In genomic region chr8:89871966-89872365, GRCm38 (mm10) we compare ENCODE assay signal across 21 mouse cellular contexts.
DNase-seq lines count a peak whose midpoint lies in the region; ATAC-seq and TF ChIP-seq lines count a peak whose summit lies in the region.
"Had no signal": no experiment of that assay in that cellular context is flagged by ENCODE, and none has a peak within 500 bp of the region (broad histone marks: within the 10 kb centered on the region; RNA-seq: fewer than 3 reads in every experiment).

No protein-coding gene starts in this region.

- H3K9ac ChIP-seq in forebrain, embryonic 16.5 days (replicated peaks; ENCODE audit: low read depth, low read length): no peak overlapping the region
- H3K9ac ChIP-seq in forebrain, embryonic 12.5 days: no peak overlapping the region
- no peak overlapping the region for H3K9ac ChIP-seq in ES-Bruce4 (ENCODE audit: low read depth, poor library complexity, severe bottlenecking)
- H3K9ac ChIP-seq: heart, embryonic 15.5 days; hindbrain, embryonic 12.5 days; intestine, embryonic 15.5 days; liver, embryonic 12.5 days; lung, embryonic 15.5 days; midbrain, embryonic 15.5 days had no signal

- H3K27me3 ChIP-seq in forebrain, embryonic 16.5 days (replicated peaks; ENCODE audit: control insufficient read depth, insufficient read depth, low read length): no peaks in the 10 kb centered on the region
- H3K27me3 ChIP-seq in forebrain, embryonic 12.5 days: no peaks in the 10 kb centered on the region
- no peaks in the 10 kb centered on the region for H3K27me3 ChIP-seq in ES-Bruce4 (ENCODE audit: control insufficient read depth, insufficient read depth, low read length, poor library complexity, severe bottlenecking)
- H3K27me3 ChIP-seq in cerebellum, adult 2 months (ENCODE audit: control insufficient read depth, insufficient read depth, low read length): no peaks in the 10 kb centered on the region
- H3K27me3 ChIP-seq: CH12.LX; heart, embryonic 15.5 days; hindbrain, embryonic 12.5 days; intestine, embryonic 15.5 days; liver, embryonic 12.5 days; lung, embryonic 15.5 days; midbrain, embryonic 15.5 days had no signal

- intact Hi-C loops in left cerebral cortex, postnatal 14 days (cut with DNase I): no loop called here

- no peak overlapping the region for H3K4me2 ChIP-seq in forebrain, embryonic 16.5 days (ENCODE audit: low read length)
- no peak overlapping the region for H3K4me2 ChIP-seq in forebrain, embryonic 12.5 days
- H3K4me2 ChIP-seq: heart, embryonic 15.5 days; hindbrain, embryonic 12.5 days; intestine, embryonic 15.5 days; liver, embryonic 12.5 days; lung, embryonic 15.5 days; midbrain, embryonic 15.5 days had no signal

- peak overlapping the region; percentile 47 for H3K27ac ChIP-seq in forebrain, embryonic 16.5 days (ENCODE audit: low read length)
- H3K27ac ChIP-seq in forebrain, embryonic 12.5 days: no peak overlapping the region
- no peak overlapping the region for H3K27ac ChIP-seq in ES-Bruce4 (ENCODE audit: insufficient read depth, low read length)
- no peak overlapping the region for H3K27ac ChIP-seq in cerebellum, adult 2 months (ENCODE audit: insufficient read depth, low read length)
- H3K27ac ChIP-seq: embryonic facial prominence, embryonic 10.5 days; heart, embryonic 15.5 days; hindbrain, embryonic 12.5 days; intestine, embryonic 15.5 days; liver, embryonic 12.5 days; lung, embryonic 15.5 days; midbrain, embryonic 15.5 days had no signal

- H3K4me3 ChIP-seq in forebrain, embryonic 16.5 days (replicated peaks; ENCODE audit: low read length): no peak overlapping the region
- no peak overlapping the region for H3K4me3 ChIP-seq in forebrain, embryonic 12.5 days (replicated peaks)
- H3K4me3 ChIP-seq in ES-Bruce4 (ENCODE audit: low read depth, low read length): no peak overlapping the region
- no peak overlapping the region for H3K4me3 ChIP-seq in cerebellum, adult 2 months (replicated peaks; ENCODE audit: insufficient read depth, low read depth, low read length)
- H3K4me3 ChIP-seq: embryonic facial prominence, embryonic 10.5 days; erythroblast, embryonic 14.5 days; heart, embryonic 15.5 days; hindbrain, embryonic 12.5 days; intestine, embryonic 15.5 days; liver, embryonic 12.5 days; lung, embryonic 15.5 days; midbrain, embryonic 15.5 days had no signal

- peak; percentile 14 to 54 for DNase-seq in frontal cortex, adult 2 months (ENCODE audit: extremely low spot score in 1 of 2, low spot score in 1 of 2)
- DNase-seq in left cerebral cortex, postnatal 14 days (ENCODE audit: low spot score in 2 of 2): peak; percentile 27 to 61
- no peak for DNase-seq in cerebellum, adult 2 months
- DNase-seq in thymus, adult 18-20 months: no peak
- DNase-seq: adrenal gland, adult 2 months; cerebellum, postnatal 10 days; kidney, postnatal 14 days; thymus, postnatal 4 days had no signal

- peaks cover 21% of the 10 kb centered on the region for H3K4me1 ChIP-seq in forebrain, embryonic 16.5 days (replicated peaks; ENCODE audit: control insufficient read depth, insufficient read depth, low read length)
- H3K4me1 ChIP-seq in forebrain, embryonic 12.5 days: peaks cover 9% of the 10 kb centered on the region; the same call in 1 of the 2 replicates
- no peaks in the 10 kb centered on the region for H3K4me1 ChIP-seq in ES-Bruce4 (ENCODE audit: control insufficient read depth, insufficient read depth, low read length)
- H3K4me1 ChIP-seq in cerebellum, adult 2 months (ENCODE audit: control insufficient read depth, insufficient read depth, low read length): no peaks in the 10 kb centered on the region
- H3K4me1 ChIP-seq: embryonic facial prominence, embryonic 10.5 days; heart, embryonic 15.5 days; hindbrain, embryonic 12.5 days; intestine, embryonic 15.5 days; liver, embryonic 12.5 days; lung, embryonic 15.5 days had no signal

- WGBS in forebrain, embryonic 16.5 days: 72% methylated on average over 5 of the region's 5 CpGs
- WGBS in forebrain, embryonic 12.5 days: 90% methylated on average over 5 of the region's 5 CpGs
- 84% methylated on average over 5 of the region's 5 CpGs for WGBS in cerebellum, adult 2 months

- peak; percentile 1 for TF ChIP-seq CTCF in ES-Bruce4 (IDR thresholded peaks at IDR 0.05; ENCODE audit: low read depth, low read length)
- no peak for TF ChIP-seq CTCF in cerebellum, adult 2 months (IDR thresholded peaks at IDR 0.05; ENCODE audit: borderline replicate concordance, insufficient read depth, low read depth, low read length)

- H3K9me3 ChIP-seq in forebrain, embryonic 16.5 days (ENCODE audit: control insufficient read depth, low read length): no peaks in the 10 kb centered on the region
- H3K9me3 ChIP-seq in forebrain, embryonic 12.5 days: no peaks in the 10 kb centered on the region
- H3K9me3 ChIP-seq in ES-Bruce4 (replicated peaks; ENCODE audit: control insufficient read depth, insufficient read depth, low read length, poor library complexity, severe bottlenecking): peaks cover 6% of the 10 kb centered on the region
- H3K9me3 ChIP-seq: embryonic facial prominence, embryonic 10.5 days; heart, embryonic 15.5 days; hindbrain, embryonic 12.5 days; intestine, embryonic 15.5 days; liver, embryonic 12.5 days; lung, embryonic 15.5 days; midbrain, embryonic 15.5 days had no signal

- H3K36me3 ChIP-seq in forebrain, embryonic 16.5 days (ENCODE audit: control insufficient read depth, insufficient read depth): no peaks in the 10 kb centered on the region
- no peaks in the 10 kb centered on the region for H3K36me3 ChIP-seq in forebrain, embryonic 12.5 days (replicated peaks)
- H3K36me3 ChIP-seq in ES-Bruce4 (ENCODE audit: control insufficient read depth, insufficient read depth, low read length, poor library complexity, severe bottlenecking): no peaks in the 10 kb centered on the region
- H3K36me3 ChIP-seq: embryonic facial prominence, embryonic 10.5 days; heart, embryonic 15.5 days; hindbrain, embryonic 12.5 days; intestine, embryonic 15.5 days; liver, embryonic 12.5 days; lung, embryonic 15.5 days; midbrain, embryonic 15.5 days had no signal

- TF ChIP-seq EP300 in ES-Bruce4 (IDR thresholded peaks at IDR 0.05; ENCODE audit: insufficient read depth, low read depth, low read length): no peak

- no peak for ATAC-seq in forebrain, embryonic 16.5 days
- no peak for ATAC-seq in forebrain, embryonic 12.5 days (ENCODE audit: low FRiP score)
- no peak for ATAC-seq in activated CD4-positive, CD25-positive, alpha-beta regulatory T cell, adult 4 months
- ATAC-seq: intestine, embryonic 15.5 days; liver, embryonic 12.5 days; midbrain, embryonic 15.5 days had no signal

- TF ChIP-seq POLR2A in ES-Bruce4 (IDR thresholded peaks at IDR 0.05; ENCODE audit: insufficient read depth, low read length): no peak
- no peak for TF ChIP-seq POLR2A in cerebellum, adult 2 months (IDR thresholded peaks at IDR 0.05; ENCODE audit: borderline replicate concordance, insufficient read depth, low read length)

Comparison
In these comparisons a context has a peak if more than half of its experiments do, and no peak if none do; other contexts are left out.
1. DNase-seq: peak in frontal cortex, adult 2 months (2 of 2) and left cerebral cortex, postnatal 14 days (2 of 2); none in cerebellum, adult 2 months (0 of 2) and thymus, adult 18-20 months (0 of 2).